Mouse (Mus musculus) mammary gland, adult 2 months (tissue): ENCODE results near the gene Lce1h. TPM values are rescaled to one million over a fixed set of nuclear protein-coding genes. Genes with fewer than 3 reads are reported as not detected.

Source experiments
- polyA plus RNA-seq: library from polyadenylated mRNA; depleted of rRNA; stranded (reverse); fragments of >200 nt; gene quantifications from 2 replicates; pipeline ENCODE4 v1.2.3, GENCODE M21; 2012; ENCODE audit warnings: low replicate concordance; rRNA removed

Gene Lce1h
- polyA plus RNA-seq: 0.22 and 0.56 TPM in 2 replicates

GRCm38 (mm10) chr3:92764965-92765364, at the start of gene Lce1h:
Gene Lce1h, minus strand, starts transcription at chr3:92765065.

GRCm38 (mm10) chr3:92807791-92808190, 42.9 kb upstream of the Lce1h start, which contains the start of gene Lce1k:
Gene Lce1k, minus strand, starts transcription at chr3:92807891.

GRCm38 (mm10) chr3:92790414-92790813, 25.5 kb upstream of the Lce1h start, which contains the start of gene Lce1j:
Gene Lce1j, minus strand, starts transcription at chr3:92790514.

GRCm38 (mm10) chr3:92778799-92779198, 13.9 kb upstream of the Lce1h start, which contains the start of gene Lce1i:
Gene Lce1i, minus strand, starts transcription at chr3:92778899.

DNA sequence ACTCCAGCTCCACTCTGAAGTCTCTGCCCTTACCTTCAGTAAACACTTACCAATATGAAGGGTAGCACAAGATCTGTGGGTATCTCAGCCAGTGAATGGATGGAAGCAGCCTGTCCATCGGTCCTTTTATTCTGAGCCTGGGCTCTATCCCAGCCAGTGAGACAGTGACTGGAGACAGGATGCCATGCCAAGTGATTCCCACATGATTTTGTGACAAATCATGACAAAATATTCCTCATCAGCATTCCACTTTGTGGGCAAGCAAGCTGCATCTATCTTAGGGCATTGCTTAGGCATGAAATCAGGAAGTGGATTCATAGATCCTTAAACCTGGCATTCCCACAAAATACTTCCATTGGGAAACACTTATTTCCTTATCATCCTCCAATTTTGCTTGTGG, 12.6 kb downstream of the Lce1h start, which contains the start of gene Lce1g:
Gene Lce1g, minus strand, starts transcription at position 101 of the 400 bp plus-strand sequence.

DNA sequence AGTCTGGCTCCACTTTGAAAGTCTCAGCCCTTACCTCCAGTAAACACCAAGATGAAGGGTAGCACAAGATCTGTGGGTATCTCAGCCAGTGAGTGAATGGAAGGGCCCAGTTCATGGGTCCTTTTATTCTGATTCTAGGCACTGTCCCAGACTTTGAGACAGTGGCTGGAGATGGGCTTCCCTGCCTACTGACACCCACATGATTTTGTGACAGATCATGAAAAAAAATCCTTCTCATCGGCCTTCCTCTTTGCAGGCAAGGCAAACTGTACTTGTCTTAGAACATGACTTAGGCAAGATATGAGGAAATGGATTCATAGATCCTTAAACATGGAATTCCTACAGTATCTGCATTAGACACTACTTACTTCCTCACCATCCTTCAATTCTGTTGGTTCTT, 25.9 kb downstream of the Lce1h start, which contains the start of gene Gm38119:
Gene Gm38119, minus strand, starts transcription at position 101 of the 400 bp plus-strand sequence.

DNA sequence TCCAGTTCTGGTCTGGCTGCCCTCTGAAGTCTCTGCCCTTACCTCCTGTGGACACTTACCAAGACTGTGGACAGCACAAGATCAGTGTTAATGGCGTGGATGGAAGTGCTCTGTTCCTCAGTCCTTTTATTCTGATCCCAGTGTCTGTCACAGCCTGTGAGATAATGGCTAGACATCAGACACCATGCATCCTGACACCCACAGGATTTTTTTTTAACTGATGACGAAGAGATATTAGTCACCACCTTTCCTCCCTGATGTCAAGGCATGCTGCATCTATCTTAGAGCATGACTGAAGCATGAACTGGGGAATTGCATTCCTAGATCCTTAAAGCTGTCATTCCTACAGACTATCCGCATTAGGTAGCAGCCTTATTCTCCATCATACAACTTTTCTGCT, 44.6 kb downstream of the Lce1h start, which contains the start of gene Lce1f:
Gene Lce1f, minus strand, starts transcription at position 101 of the 400 bp plus-strand sequence.

Other genes starting within 250 kb of the Lce1h start
- gene 2310046K23Rik, start 230.6 kb downstream of the Lce1h start, polyA plus RNA-seq: 5.7 TPM in 1 of 2 replicates, not detected in the other
- gene Ivl, start 191.3 kb downstream of the Lce1h start, polyA plus RNA-seq: 1.4 TPM in 1 of 2 replicates, not detected in the other
- 0.24 TPM in 1 of 2 replicates, not detected in the other for gene Smcp, start 176.1 kb downstream of the Lce1h start, polyA plus RNA-seq
- 0.20 TPM in 1 of 2 replicates, not detected in the other for gene 2210017I01Rik, start 157.6 kb downstream of the Lce1h start, polyA plus RNA-seq
- gene Lce6a, start 143.4 kb downstream of the Lce1h start, polyA plus RNA-seq: 0.66 and 1.3 TPM in 2 replicates
- 0.86 and 4.6 TPM in 2 replicates for gene Lce1a1, start 116.8 kb downstream of the Lce1h start, polyA plus RNA-seq
- 1.4 and 8.5 TPM in 2 replicates for gene Lce1b, start 108.1 kb downstream of the Lce1h start, polyA plus RNA-seq
- gene Lce1a2, start 94.8 kb downstream of the Lce1h start, polyA plus RNA-seq: 0.92 and 8.4 TPM in 2 replicates
- 1.2 and 5.9 TPM in 2 replicates for gene Lce1c, start 85.8 kb downstream of the Lce1h start, polyA plus RNA-seq
- gene Lce1d, start 77.9 kb downstream of the Lce1h start, polyA plus RNA-seq: 0.31 and 3.0 TPM in 2 replicates
- gene Lce1e, start 56.0 kb downstream of the Lce1h start, polyA plus RNA-seq: 0.93 TPM in 1 of 2 replicates, not detected in the other
- gene Lce1f, start 44.7 kb downstream of the Lce1h start, polyA plus RNA-seq: 0.91 TPM in 1 of 2 replicates, not detected in the other
- not detected in 2 replicates for gene Gm38119, start 26.0 kb downstream of the Lce1h start, polyA plus RNA-seq
- not detected in 2 replicates for gene Lce1g, start 12.7 kb downstream of the Lce1h start, polyA plus RNA-seq
- 1.3 TPM in 1 of 2 replicates, not detected in the other for gene Lce1i, start 13.8 kb upstream of the Lce1h start, polyA plus RNA-seq
- gene Lce1j, start 25.4 kb upstream of the Lce1h start, polyA plus RNA-seq: 0.95 TPM in 1 of 2 replicates, not detected in the other
- 0.76 TPM in 1 of 2 replicates, not detected in the other for gene Lce1k, start 42.8 kb upstream of the Lce1h start, polyA plus RNA-seq
- gene Kprp, start 62.2 kb upstream of the Lce1h start, polyA plus RNA-seq: 0.30 and 3.9 TPM in 2 replicates
- 5.9 TPM in 1 of 2 replicates, not detected in the other for gene Lce1l, start 86.2 kb upstream of the Lce1h start, polyA plus RNA-seq
- 0.25 and 9.0 TPM in 2 replicates for gene 2310050C09Rik, start 105.2 kb upstream of the Lce1h start, polyA plus RNA-seq
- gene Lce3a, start 161.2 kb upstream of the Lce1h start, polyA plus RNA-seq: not detected in 2 replicates
- gene Lce3b, start 167.9 kb upstream of the Lce1h start, polyA plus RNA-seq: not detected in 2 replicates
- not detected in 2 replicates for gene Lce3c, start 179.4 kb upstream of the Lce1h start, polyA plus RNA-seq
- not detected in 2 replicates for gene Lce3d, start 192.3 kb upstream of the Lce1h start, polyA plus RNA-seq
- not detected in 2 replicates for gene Lce3e, start 202.0 kb upstream of the Lce1h start, polyA plus RNA-seq
- gene Lce3f, start 227.2 kb upstream of the Lce1h start, polyA plus RNA-seq: 0.30 TPM in 1 of 2 replicates, not detected in the other